9 mouse cellular contexts compared by ENCODE assay signal in genomic region chr9:54533975-54534374, GRCm38 (mm10). TPM values are rescaled to one million over a fixed set of nuclear protein-coding genes. Genes with fewer than 3 reads are reported as not detected.
DNase-seq lines count a peak whose midpoint lies in the region; ATAC-seq and TF ChIP-seq lines count a peak whose summit lies in the region.
"Had no signal": no experiment of that assay in that cellular context is flagged by ENCODE, and none has a peak within 500 bp of the region (broad histone marks: within the 10 kb centered on the region; RNA-seq: fewer than 3 reads in every experiment).

No protein-coding gene starts in this region.

- no peak for TF ChIP-seq CTCF in kidney, adult 2 months (conservative IDR thresholded peaks at IDR 0.05; ENCODE audit: insufficient read depth, insufficient read length, low read depth, low read length)
- TF ChIP-seq CTCF in cerebellum, adult 2 months (IDR thresholded peaks at IDR 0.05; ENCODE audit: borderline replicate concordance, insufficient read depth, low read depth, low read length), result no peak

- intact Hi-C loops in gastrocnemius, postnatal 36 days (cut with DNase I), result no loop called here

- H3K9me3 ChIP-seq in hindbrain, embryonic 13.5 days, result no peaks in the 10 kb centered on the region

- no peaks in the 10 kb centered on the region for H3K36me3 ChIP-seq in kidney, adult 2 months (ENCODE audit: control insufficient read depth, insufficient read depth, low read length)
- H3K36me3 ChIP-seq in hindbrain, embryonic 13.5 days, result no peaks in the 10 kb centered on the region

- peak; percentile 47 for DNase-seq in kidney, postnatal 4 days
- DNase-seq in kidney, adult 2 months, result no peak
- peak; percentile 43 to 44 for DNase-seq in cerebellum, adult 2 months
- peak; percentile 8 for DNase-seq in mesoderm, embryonic 11.5 days (ENCODE audit: low read depth, low spot score)
- DNase-seq in gastrocnemius, postnatal 36 days, result no peak
- no peak for DNase-seq in spleen, adult 18-20 months
- DNase-seq in thymus, postnatal 14 days, result no peak

- no peaks in the 10 kb centered on the region for H3K27me3 ChIP-seq in kidney, adult 2 months (replicated peaks; ENCODE audit: control insufficient read depth, insufficient read depth, low read length)
- no peaks in the 10 kb centered on the region for H3K27me3 ChIP-seq in cerebellum, adult 2 months (ENCODE audit: control insufficient read depth, insufficient read depth, low read length)
- no peaks in the 10 kb centered on the region for H3K27me3 ChIP-seq in hindbrain, embryonic 13.5 days

- H3K4me3 ChIP-seq in kidney, adult 2 months (ENCODE audit: insufficient read depth, low read depth, low read length), result no peak overlapping the region
- no peak overlapping the region for H3K4me3 ChIP-seq in cerebellum, adult 2 months (replicated peaks; ENCODE audit: insufficient read depth, low read depth, low read length)
- no peak overlapping the region for H3K4me3 ChIP-seq in hindbrain, embryonic 13.5 days

- H3K27ac ChIP-seq in kidney, adult 2 months (ENCODE audit: insufficient read depth, low read depth, low read length), result no peak overlapping the region
- H3K27ac ChIP-seq in cerebellum, adult 2 months (ENCODE audit: insufficient read depth, low read length), result no peak overlapping the region
- peak overlapping the region; percentile 77 for H3K27ac ChIP-seq in hindbrain, embryonic 13.5 days

- H3K4me2 ChIP-seq in hindbrain, embryonic 13.5 days, result no peak overlapping the region

- WGBS in kidney, adult 2 months, result 75% methylated on average over 5 of the region's 5 CpGs
- WGBS in cerebellum, adult 2 months, result 39% methylated on average over 5 of the region's 5 CpGs
- 49% methylated on average over 5 of the region's 5 CpGs for WGBS in hindbrain, embryonic 13.5 days

- H3K4me1 ChIP-seq in kidney, adult 2 months (ENCODE audit: control insufficient read depth, insufficient read depth, low read length), result peaks cover 3% of the 10 kb centered on the region; the same call in 1 of the 2 replicates
- peaks cover 11% of the 10 kb centered on the region for H3K4me1 ChIP-seq in cerebellum, adult 2 months (ENCODE audit: control insufficient read depth, insufficient read depth, low read length)
- H3K4me1 ChIP-seq in hindbrain, embryonic 13.5 days (replicated peaks), result peaks cover 25% of the 10 kb centered on the region

- peak; percentile 82 for ATAC-seq in hindbrain, embryonic 13.5 days (ENCODE audit: low FRiP score)

- no peak for TF ChIP-seq POLR2A in kidney, adult 2 months (IDR thresholded peaks at IDR 0.05; ENCODE audit: low read depth, low read length)
- TF ChIP-seq POLR2A in cerebellum, adult 2 months (IDR thresholded peaks at IDR 0.05; ENCODE audit: borderline replicate concordance, insufficient read depth, low read length), result no peak

- H3K9ac ChIP-seq in hindbrain, embryonic 13.5 days, result no peak overlapping the region

RNA-seq across cellular contexts. Expression of gene Sh2d7, which starts 4.8 kb away (rescaled TPM):
- polyA plus RNA-seq in kidney, adult 2 months (2012; rRNA removed), result not detected in 2 replicates
- polyA plus RNA-seq in cerebellum, adult 2 months (2012; rRNA removed), result not detected in 2 replicates
- polyA plus RNA-seq in hindbrain, embryonic 13.5 days (2015; fragmentation: Nextera tagmentation; extraction: Ambion mirVana), result 0.08 TPM in 1 of 2 replicates, not detected in the other
- not detected for total RNA-seq in gastrocnemius, postnatal 36 days (2021)
- total RNA-seq: liver, adult 2 months had no signal
- polyA plus RNA-seq: liver, adult 2 months had no signal

RNA-seq across cellular contexts. Expression of gene Cib2, which starts 26.0 kb away (rescaled TPM):
- 7.9 and 10.0 TPM in 2 replicates for polyA plus RNA-seq in kidney, adult 2 months (2012; rRNA removed)
- 31.7 and 40.2 TPM in 2 replicates for polyA plus RNA-seq in cerebellum, adult 2 months (2012; rRNA removed)
- polyA plus RNA-seq in hindbrain, embryonic 13.5 days (2015; fragmentation: Nextera tagmentation; extraction: Ambion mirVana), result 42.4 and 45.2 TPM in 2 replicates
- total RNA-seq in gastrocnemius, postnatal 36 days (2021), result 100 to 1,000 TPM; 113 to 142 TPM

RNA-seq across cellular contexts. Expression of gene Dmxl2, which starts 32.5 kb away (rescaled TPM):
- polyA plus RNA-seq in kidney, adult 2 months (2012; rRNA removed), result 8.9 and 10.4 TPM in 2 replicates
- polyA plus RNA-seq in cerebellum, adult 2 months (2012; rRNA removed), result 97.9 and 98.9 TPM in 2 replicates
- polyA plus RNA-seq in hindbrain, embryonic 13.5 days (2015; fragmentation: Nextera tagmentation; extraction: Ambion mirVana), result 43.3 and 44.0 TPM in 2 replicates
- 1 to 10 TPM; 2.6 to 2.7 TPM for total RNA-seq in gastrocnemius, postnatal 36 days (2021)

RNA-seq across cellular contexts. Expression of gene Idh3a, which starts 52.2 kb away (rescaled TPM):
- polyA plus RNA-seq in kidney, adult 2 months (2012; rRNA removed), result 105 and 122 TPM in 2 replicates
- polyA plus RNA-seq in cerebellum, adult 2 months (2012; rRNA removed), result 209 and 211 TPM in 2 replicates
- 122 and 126 TPM in 2 replicates for polyA plus RNA-seq in hindbrain, embryonic 13.5 days (2015; fragmentation: Nextera tagmentation; extraction: Ambion mirVana)
- total RNA-seq in gastrocnemius, postnatal 36 days (2021), result 100 to 1,000 TPM; 564 to 571 TPM

Comparison
In these comparisons a context has a peak if more than half of its experiments do, and no peak if none do; other contexts are left out.
1. DNase-seq: peak in kidney, postnatal 4 days (2 of 2), cerebellum, adult 2 months (2 of 2) and mesoderm, embryonic 11.5 days (single experiment); none in kidney, adult 2 months (single experiment), gastrocnemius, postnatal 36 days (0 of 2), spleen, adult 18-20 months (0 of 2) and thymus, postnatal 14 days (single experiment).